Mouse (Mus musculus) neural tube, embryonic 12.5 days (tissue): Measurements from ENCODE around the gene B3galt4. TPM values are rescaled to one million over a fixed set of nuclear protein-coding genes. Genes with fewer than 3 reads are reported as not detected.

ENCODE experiments used
- ATAC-seq: fragments of 200-750 bp; cut with Nextera tagmentation; 2 replicates; pipeline ENCODE4 v1.8.0; 2017; ENCODE audit warnings: low read depth, mild to moderate bottlenecking, moderate TSS enrichment, moderate library complexity; ENCODE audit not compliant: low FRiP score
- H3K27ac ChIP-seq: fragments of 300-500 bp; sonication (generic); 2 replicates; pipeline ENCODE4 v1.5.1; 2016
- H3K27me3 ChIP-seq: fragments of 300-500 bp; sonication (generic); replicated peaks from 2 replicates; pipeline ENCODE4 v1.6.1; 2016; ENCODE audit warnings: mild to moderate bottlenecking
- H3K36me3 ChIP-seq: fragments of 300-500 bp; sonication (generic); 2 replicates; pipeline ENCODE4 v1.6.1; 2016; ENCODE audit warnings: mild to moderate bottlenecking
- H3K4me1 ChIP-seq: fragments of 300-500 bp; sonication (generic); 2 replicates; pipeline ENCODE4 v1.6.1; 2016
- H3K4me2 ChIP-seq: fragments of 300-500 bp; sonication (generic); replicated peaks from 2 replicates; pipeline ENCODE4 v1.6.1; 2016; ENCODE audit warnings: mild to moderate bottlenecking
- H3K4me3 ChIP-seq: fragments of 300-500 bp; sonication (generic); 2 replicates; pipeline ENCODE4 v1.5.1; 2016
- H3K9ac ChIP-seq: fragments of 300-500 bp; sonication (generic); 2 replicates; pipeline ENCODE4 v1.6.1; 2016; ENCODE audit warnings: mild to moderate bottlenecking
- H3K9me3 ChIP-seq: fragments of 300-500 bp; sonication (generic); 2 replicates; pipeline ENCODE4 v1.6.1; 2016; ENCODE audit warnings: mild to moderate bottlenecking
- WGBS: fragments of 180-500 bp; shearing (Covaris S2); methylation state at CpG from one replicate; pipeline ENCODE4 v1.1.7; 2016; 5-methylcytosine and 5-hydroxymethylcytosine counted together
- polyA plus RNA-seq: library from polyadenylated mRNA; unstranded; fragments of >200 nt; fragmentation: Nextera tagmentation; extraction: Ambion mirVana; gene quantifications from 2 replicates; pipeline ENCODE4 v1.2.1, GENCODE M21; 2016

B3galt4 gene
- polyA plus RNA-seq, 1 experiment from 2014 or later = 8.3 TPM

- Histone ChIP-seq H3K27me3 (no peaks in the 10 kb centered on the region), H3K4me2 (0 out of 2 replicates have a peak overlapping the region, but pooled peaks have one; percentile 88), H3K9me3 (no peaks in the 10 kb centered on the region), H3K9ac (no peak overlapping the region), H3K4me1 (peaks cover 29% of the 10 kb centered on the region), H3K4me3 (no peak overlapping the region), H3K36me3 (peaks cover 15% of the 10 kb centered on the region; the same call in 1 of the 2 replicates), H3K27ac (no peak overlapping the region)
- 92% methylated on average over 7 of the region's 7 CpGs for WGBS
- no peak for ATAC-seq
Measured at GRCm38 (mm10) chr17:33921361-33921760, 29.9 kb downstream of the B3galt4 start.

GRCm38 (mm10) chr17:33920282-33921097 lies 30.8 kb downstream of the B3galt4 start:
- Histone ChIP-seq H3K4me2 (peak overlapping the region; percentile 88), H3K36me3 (peaks cover 8% of the 10 kb centered on the region; the same call in 1 of the 2 replicates), H3K4me1 (peaks cover 29% of the 10 kb centered on the region), H3K27me3 (no peaks in the 10 kb centered on the region), H3K9ac (peak overlapping the region; percentile 67), H3K4me3 (peak overlapping the region; percentile 49), H3K27ac (0 out of 2 replicates have a peak overlapping the region, but pooled peaks have one; percentile 27), H3K9me3 (no peaks in the 10 kb centered on the region)
- ATAC-seq = peak; percentile 22; the same call in 1 of the 2 replicates
- WGBS = under 1% methylated on average over 36 of the region's 36 CpGs

DNA sequence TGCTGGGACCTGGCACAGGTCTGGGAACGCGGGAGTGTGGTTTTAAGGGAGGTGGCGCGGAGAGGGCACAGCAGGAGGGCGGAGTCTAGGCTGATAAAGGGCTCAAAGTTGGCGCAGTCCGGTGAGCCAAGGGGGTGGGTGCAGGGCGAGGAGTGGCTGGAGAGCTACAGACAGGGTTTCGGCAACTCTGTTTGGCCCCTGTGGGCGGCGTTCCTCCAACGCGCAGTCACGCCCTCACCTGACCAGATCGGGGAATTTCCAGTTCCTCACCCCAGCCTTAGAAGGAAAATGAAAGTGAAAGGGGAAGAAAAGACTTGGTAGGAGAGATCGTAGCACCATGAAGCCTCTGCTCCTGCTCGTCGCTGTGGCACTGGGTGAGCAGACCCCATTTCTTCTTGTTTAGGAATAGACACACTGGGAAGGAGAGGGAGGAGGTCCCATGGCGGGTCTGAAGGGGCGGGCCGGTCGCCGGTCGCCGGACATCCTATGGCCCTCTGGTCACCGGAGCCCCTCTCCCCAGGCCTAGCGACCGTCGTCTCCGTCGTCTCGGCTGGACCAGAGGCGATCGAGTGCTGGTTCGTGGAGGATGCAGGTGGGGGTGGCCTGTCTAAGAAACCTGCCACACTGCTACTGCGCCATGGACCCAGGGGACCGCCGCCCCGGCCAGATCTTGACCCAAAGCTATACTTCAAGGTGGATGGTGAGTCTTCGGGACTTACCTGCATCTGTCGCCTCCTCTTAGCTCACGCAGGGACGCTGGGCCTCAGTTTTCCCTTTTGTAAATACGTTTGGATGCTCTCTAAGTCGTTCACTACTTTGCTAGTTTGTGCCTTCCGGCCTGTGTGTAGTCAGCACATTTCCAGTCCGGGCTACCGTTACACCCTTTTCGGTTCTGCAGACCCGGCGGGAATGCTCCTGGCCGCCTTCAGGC lies 31.7 kb downstream of the B3galt4 start:
- H3K9ac ChIP-seq = peak overlapping the region; percentile 67
- peak overlapping the region; percentile 88 for H3K4me2 ChIP-seq
- WGBS = under 1% methylated on average over 52 of the region's 52 CpGs
- 0 out of 2 replicates have a peak overlapping the region, but pooled peaks have one; percentile 27 for H3K27ac ChIP-seq
- H3K9me3 ChIP-seq = no peaks in the 10 kb centered on the region
- H3K36me3 ChIP-seq = peaks cover 10% of the 10 kb centered on the region
- H3K27me3 ChIP-seq = no peaks in the 10 kb centered on the region
- H3K4me1 ChIP-seq = peaks cover 35% of the 10 kb centered on the region
- no peak for ATAC-seq
- H3K4me3 ChIP-seq = peak overlapping the region; percentile 49

DNA sequence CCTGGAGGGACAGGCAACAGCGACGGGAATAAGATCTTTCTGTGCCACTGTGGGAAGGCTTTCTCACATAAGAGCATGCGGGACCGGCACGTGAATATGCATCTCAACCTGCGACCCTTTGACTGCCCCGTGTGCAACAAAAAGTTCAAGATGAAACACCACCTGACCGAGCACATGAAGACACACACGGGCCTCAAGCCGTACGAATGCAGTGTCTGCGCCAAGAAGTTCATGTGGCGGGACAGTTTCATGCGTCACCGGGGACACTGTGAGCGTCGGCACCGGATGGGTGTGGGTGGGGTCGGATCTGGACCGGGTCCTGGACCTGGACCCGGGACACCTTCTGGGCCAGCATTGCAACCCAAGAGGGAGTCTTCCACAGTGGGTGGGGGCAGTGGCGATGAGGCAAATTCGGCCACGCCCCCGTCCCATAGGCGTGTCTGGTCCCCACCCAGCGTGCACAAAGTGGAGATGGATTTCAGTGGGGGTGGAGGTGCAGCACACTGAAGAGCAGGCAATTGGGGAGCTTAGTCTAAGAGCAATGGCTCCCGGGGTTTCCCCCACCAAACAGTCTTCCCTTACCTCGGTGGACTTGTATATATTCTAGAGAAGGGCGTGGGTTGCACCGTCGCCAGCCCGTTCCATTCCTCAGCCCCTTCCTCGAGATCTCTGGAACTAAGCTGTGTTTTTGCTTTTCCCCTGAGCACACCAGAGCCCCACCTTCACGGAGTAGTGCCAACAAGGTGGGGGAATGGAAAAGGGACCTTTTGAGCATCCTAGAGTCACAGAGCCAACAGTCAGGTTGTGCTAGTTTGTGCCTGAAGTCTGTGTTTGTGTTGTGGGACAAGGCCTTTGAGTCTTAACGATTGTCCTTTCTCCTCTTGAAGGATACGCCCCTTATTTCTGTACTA lies 32.7 kb downstream of the B3galt4 start:
- no peaks in the 10 kb centered on the region for H3K27me3 ChIP-seq
- no peak overlapping the region for H3K9ac ChIP-seq
- H3K4me2 ChIP-seq = peak overlapping the region; percentile 88
- no peaks in the 10 kb centered on the region for H3K9me3 ChIP-seq
- H3K4me1 ChIP-seq = peaks cover 38% of the 10 kb centered on the region
- WGBS = 64% methylated on average over 37 of the region's 37 CpGs
- no peak for ATAC-seq
- no peak overlapping the region for H3K27ac ChIP-seq
- no peak overlapping the region for H3K4me3 ChIP-seq
- H3K36me3 ChIP-seq = peaks cover 20% of the 10 kb centered on the region

DNA sequence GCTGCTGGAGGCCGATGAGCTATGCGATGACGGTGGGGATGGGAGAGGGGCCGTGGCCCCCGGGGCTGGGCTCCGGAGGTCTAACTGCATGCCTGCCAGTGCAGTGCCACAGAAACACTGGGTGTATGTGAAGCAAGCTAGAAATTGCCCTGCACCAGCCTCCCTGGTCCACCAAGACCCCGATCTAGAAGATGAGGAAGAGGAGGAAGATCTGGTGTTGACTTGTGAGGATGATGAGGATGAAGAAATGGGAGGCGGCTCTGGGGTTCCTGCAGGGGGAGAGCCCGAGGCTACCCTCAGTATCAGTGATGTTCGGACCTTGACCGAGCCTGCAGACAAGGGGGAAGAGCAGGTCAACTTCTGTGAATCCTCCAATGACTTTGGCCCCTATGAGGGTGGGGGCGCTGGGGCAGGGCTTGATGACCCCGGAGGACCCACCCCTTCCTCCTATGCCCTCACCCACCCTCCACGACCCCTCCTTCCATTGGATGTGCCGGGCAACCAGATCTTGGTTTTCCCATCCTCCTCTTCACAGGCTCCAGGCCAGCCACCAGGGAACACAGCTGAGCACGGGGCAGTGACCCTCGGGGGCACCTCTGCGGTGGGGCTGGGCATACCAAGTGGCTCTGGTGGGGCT lies 33.5 kb downstream of the B3galt4 start:
- H3K9ac ChIP-seq = no peak overlapping the region
- no peaks in the 10 kb centered on the region for H3K9me3 ChIP-seq
- no peak overlapping the region for H3K4me3 ChIP-seq
- no peak for ATAC-seq
- peaks cover 38% of the 10 kb centered on the region for H3K4me1 ChIP-seq
- H3K36me3 ChIP-seq = peaks cover 27% of the 10 kb centered on the region
- no peaks in the 10 kb centered on the region for H3K27me3 ChIP-seq
- peak overlapping the region; percentile 88 for H3K4me2 ChIP-seq
- no peak overlapping the region for H3K27ac ChIP-seq
- 89% methylated on average over 18 of the region's 18 CpGs for WGBS

GRCm38 (mm10) chr17:33916847-33917655 lies 34.2 kb downstream of the B3galt4 start:
- Histone ChIP-seq H3K36me3 (peaks cover 34% of the 10 kb centered on the region), H3K27ac (no peak overlapping the region), H3K4me2 (peak overlapping the region; percentile 67), H3K9me3 (no peaks in the 10 kb centered on the region), H3K4me1 (peaks cover 38% of the 10 kb centered on the region), H3K4me3 (peak overlapping the region; percentile 59), H3K27me3 (no peaks in the 10 kb centered on the region), H3K9ac (peak overlapping the region; percentile 62; the same call in 1 of the 2 replicates)
- 76% methylated on average over 31 of the region's 31 CpGs for WGBS
- no peak for ATAC-seq

GRCm38 (mm10) chr17:33916294-33916693 lies 35.0 kb downstream of the B3galt4 start:
- Histone ChIP-seq H3K4me2 (peak overlapping the region; percentile 67), H3K9me3 (no peaks in the 10 kb centered on the region), H3K4me1 (peaks cover 38% of the 10 kb centered on the region), H3K36me3 (peaks cover 41% of the 10 kb centered on the region), H3K4me3 (peak overlapping the region; percentile 59), H3K9ac (peak overlapping the region; percentile 62), H3K27ac (peak overlapping the region; percentile 53; the same call in 1 of the 2 replicates), H3K27me3 (no peaks in the 10 kb centered on the region)
- WGBS = 4% methylated on average over 20 of the region's 20 CpGs
- peak; percentile 18 for ATAC-seq

DNA sequence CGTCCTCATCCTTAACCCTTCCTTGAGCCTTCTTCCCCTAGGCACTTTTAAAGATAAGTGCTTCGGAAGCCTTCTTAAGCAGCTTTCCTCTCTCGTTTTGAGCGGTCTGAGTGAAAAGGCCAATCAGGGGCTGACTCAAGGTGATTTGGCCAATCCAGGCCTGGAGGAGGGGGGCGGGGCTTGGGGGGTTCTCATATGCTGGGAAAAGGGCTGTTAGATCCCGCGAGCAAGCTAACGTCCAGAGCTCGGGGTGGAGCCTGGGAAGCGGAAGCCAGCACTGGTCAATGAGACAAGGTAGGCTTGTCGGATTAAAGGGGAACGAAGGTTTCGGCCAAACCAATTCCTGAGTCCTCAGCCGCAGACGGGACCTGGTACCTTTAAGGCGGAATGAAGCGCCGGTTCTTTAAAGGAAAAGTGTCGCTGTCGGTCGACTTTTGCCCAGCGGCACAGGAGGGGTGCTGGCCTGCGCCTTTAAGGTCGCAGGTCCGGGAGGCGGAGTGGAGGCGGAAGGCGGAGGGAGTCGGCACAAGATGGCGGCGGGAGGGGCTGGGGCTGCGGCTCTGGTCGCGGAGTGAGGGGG lies 35.5 kb downstream of the B3galt4 start, which contains the start of the genes Tapbp and Zbtb22:
Tapbp (plus strand) TSS at position 229 of the 580 bp plus-strand sequence.
Zbtb22 (plus strand) TSS at position 234 of the 580 bp plus-strand sequence.
- Histone ChIP-seq H3K9me3 (no peaks in the 10 kb centered on the region), H3K4me3 (peak within 1 kb of the TSS; percentile 59), H3K9ac (peak within 1 kb of the TSS; percentile 62), H3K27ac (peak within 1 kb of the TSS; percentile 53; the same call in 1 of the 2 replicates), H3K27me3 (no peaks in the 10 kb centered on the region), H3K36me3 (peaks cover 46% of the 10 kb centered on the region), H3K4me1 (peaks cover 38% of the 10 kb centered on the region), H3K4me2 (peak within 1 kb of the TSS; percentile 67)
- WGBS = under 1% methylated on average over 34 of the region's 34 CpGs
- peak; percentile 90 for ATAC-seq

GRCm38 (mm10) chr17:33914969-33915391 lies 36.3 kb downstream of the B3galt4 start:
- WGBS = 70% methylated on average over 13 of the region's 13 CpGs
- Histone ChIP-seq H3K4me1 (peaks cover 42% of the 10 kb centered on the region), H3K9me3 (no peaks in the 10 kb centered on the region), H3K27ac (no peak overlapping the region), H3K4me2 (peak overlapping the region; percentile 67), H3K36me3 (peaks cover 50% of the 10 kb centered on the region), H3K4me3 (no peak overlapping the region), H3K27me3 (no peaks in the 10 kb centered on the region), H3K9ac (no peak overlapping the region)
- no peak for ATAC-seq

DNA sequence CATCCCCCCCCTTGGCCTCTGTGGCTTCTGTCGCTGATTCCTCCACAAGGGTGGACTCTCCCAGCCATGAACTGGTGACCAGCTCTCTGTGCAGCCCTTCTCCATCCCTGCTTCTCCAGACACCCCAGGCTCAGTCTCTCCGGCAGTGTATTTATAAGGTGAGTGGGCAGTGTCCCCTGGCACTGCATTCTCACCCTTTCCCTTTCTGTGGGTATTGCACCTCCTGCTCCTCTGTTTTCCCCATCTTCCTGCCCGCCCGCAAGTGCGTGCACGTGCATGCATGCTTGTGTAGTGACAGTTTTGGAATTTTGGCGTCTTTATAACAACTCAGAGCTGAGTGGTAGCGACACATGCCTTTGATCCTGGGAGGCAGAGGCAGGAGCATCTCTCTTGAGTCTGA lies 37.4 kb downstream of the B3galt4 start:
- no peak overlapping the region for H3K9ac ChIP-seq
- H3K9me3 ChIP-seq = no peaks in the 10 kb centered on the region
- ATAC-seq = no peak
- no peak overlapping the region for H3K4me3 ChIP-seq
- H3K4me1 ChIP-seq = peaks cover 35% of the 10 kb centered on the region
- H3K36me3 ChIP-seq = peaks cover 50% of the 10 kb centered on the region
- WGBS = 97% methylated on average over 8 of the region's 8 CpGs
- no peak overlapping the region for H3K4me2 ChIP-seq
- H3K27ac ChIP-seq = no peak overlapping the region
- no peaks in the 10 kb centered on the region for H3K27me3 ChIP-seq
